Mouse (Mus musculus) left cerebral cortex, adult 9 months (tissue): ENCODE data around the gene Wiz.
A peak's percentile ranks its signal among the peaks of the same experiment; 100 is the strongest.

Experiments used
- DNase-seq, 2 experiments: peaks; one replicate each; pipeline ENCODE4 v3.0.0; 2022; ENCODE audit warnings: low spot score in 2 of 2

The Wiz gene

DNA sequence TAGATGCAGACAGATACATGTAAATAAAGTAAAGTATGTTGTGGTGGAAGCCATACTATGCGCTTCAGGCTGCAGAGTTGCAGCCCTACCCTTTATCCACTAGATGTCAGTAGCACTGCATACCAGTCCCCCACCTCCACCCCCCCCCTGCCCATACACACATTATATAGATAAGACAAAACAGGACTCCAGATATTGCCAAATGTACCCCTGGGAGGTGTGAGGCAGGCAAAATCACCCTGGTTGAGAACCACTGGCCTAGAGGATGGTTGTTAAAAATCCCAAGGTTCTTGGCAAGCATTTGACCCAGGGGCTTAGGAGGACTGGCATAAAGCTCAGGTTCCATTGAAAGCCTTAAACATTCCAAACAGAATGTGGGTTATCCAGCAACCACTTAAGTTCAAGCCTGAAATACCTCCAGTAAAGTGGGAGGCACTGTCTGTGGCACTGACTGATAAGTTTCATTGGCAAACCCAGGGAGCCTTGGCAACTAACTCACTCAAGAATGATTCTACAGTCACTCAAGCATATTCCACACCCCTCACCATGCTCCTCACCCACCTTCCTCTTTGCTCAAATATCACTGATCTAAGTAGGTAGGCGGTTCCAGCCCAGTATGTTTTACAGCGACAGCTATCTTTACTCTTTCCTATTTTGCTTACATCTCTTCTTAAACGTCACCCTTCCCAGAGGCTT, 40.1 kb downstream of the Wiz start:
- DNase-seq = peak; percentile 46 to 54

DNA sequence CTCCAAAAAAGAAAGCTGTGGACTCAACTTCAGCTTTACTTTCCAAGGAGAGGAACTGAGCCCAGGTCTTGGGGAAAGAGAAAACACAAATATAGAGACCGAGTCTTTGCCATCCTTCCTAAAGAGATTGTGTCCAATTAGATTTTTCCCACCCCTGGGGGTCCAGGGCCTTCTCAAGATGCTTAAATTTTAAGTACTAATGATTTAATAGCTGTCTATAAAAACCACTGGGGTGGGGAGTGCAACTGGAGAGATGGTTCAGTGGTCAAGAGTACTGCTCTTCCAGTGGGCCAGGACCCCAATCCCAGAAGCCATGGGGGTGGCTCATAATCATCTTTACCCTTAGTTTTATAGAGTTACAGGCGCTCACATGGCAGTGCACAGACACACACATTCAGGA, 40.8 kb downstream of the Wiz start:
- no peak for DNase-seq

DNA sequence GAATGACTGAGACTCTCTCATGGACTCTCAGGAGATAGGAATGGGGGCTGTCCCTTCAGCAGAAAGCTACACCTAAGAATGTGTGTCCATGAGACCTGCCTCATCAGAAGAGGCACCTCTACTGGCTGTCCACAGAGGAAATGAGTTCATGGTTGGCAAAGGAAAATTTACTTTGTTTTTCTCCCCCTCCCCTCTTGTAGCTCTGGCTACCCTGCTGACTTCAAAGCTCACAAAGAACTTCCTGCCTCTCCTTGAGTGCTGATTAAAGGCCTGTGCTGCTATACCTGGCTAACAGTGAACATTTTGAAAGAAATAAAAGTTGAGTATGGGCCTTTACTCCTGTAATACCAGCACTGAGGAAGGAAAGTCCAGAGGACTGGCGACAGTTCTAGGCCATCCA, 48.1 kb downstream of the Wiz start:
- no peak for DNase-seq

GRCm38 (mm10) chr17:32340110-32340509, 49.1 kb downstream of the Wiz start:
- DNase-seq = no peak

DNA sequence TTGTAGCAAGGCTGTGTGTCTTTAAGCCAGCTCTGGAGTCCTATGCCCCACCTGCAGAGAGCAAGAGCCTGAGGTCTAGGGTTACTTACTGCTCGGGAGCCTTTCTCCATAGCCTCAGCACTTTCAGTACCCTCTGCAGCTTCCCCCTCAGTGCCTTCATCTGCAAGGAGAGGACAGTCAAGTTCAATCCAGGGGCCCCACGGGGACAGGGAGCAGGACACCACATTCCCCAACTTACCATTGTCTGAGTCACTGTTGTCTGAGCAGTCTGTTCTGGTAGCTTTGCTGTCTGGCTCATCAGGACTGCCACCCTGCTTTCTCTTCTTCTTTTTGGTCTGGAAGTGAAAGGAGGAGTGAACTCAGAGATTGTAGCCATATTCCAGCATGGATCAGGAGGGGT, 53.4 kb downstream of the Wiz start:
- no peak for DNase-seq

GRCm38 (mm10) chr17:32334921-32335320, 54.3 kb downstream of the Wiz start:
- no peak for DNase-seq

GRCm38 (mm10) chr17:32333675-32334303, 55.5 kb downstream of the Wiz start:
- no peak for DNase-seq

GRCm38 (mm10) chr17:32327501-32327900, 61.7 kb downstream of the Wiz start:
- no peak for DNase-seq

DNA sequence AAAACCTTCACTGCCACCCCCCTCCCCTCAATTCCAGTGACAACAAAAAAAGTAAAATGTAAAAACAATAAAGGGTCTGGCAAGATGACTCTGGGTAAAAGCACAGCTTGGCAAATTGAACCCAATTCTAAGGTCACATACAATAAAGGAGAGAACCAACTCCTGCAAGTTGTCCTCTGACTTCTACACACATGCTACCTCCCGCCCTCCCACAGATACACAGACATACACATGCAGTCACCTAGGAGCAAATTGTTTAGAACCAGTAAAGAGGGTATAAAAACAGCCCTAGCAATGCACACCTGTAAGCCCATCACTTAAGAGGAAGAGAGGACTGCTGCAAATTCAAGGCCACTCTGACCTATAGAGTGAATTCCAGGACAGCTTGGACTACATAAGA, 66.4 kb downstream of the Wiz start:
- DNase-seq = no peak

DNA sequence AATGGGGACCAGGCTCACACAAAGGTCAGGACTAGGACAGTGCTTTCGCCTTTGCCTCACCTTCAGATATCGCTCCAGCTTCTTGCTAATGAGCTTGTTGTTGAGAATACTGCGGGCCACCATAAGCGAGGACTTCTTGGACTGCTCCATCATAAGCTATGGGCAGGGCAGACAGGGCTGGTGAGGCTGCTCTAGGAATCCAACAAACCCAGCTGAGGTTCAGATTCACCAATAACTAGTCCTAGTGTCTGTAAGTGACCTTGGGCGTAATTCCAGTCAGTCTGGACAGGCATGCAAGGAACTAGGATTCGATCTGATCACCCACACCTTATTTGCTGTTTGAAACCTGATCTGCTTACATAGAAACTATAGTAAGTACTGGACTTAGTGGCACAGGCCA, 67.4 kb downstream of the Wiz start:
- no peak for DNase-seq

GRCm38 (mm10) chr17:32321390-32321734, 67.9 kb downstream of the Wiz start:
- no peak for DNase-seq

GRCm38 (mm10) chr17:32320597-32321389, 68.4 kb downstream of the Wiz start, which contains the start of gene Akap8:
TSS of gene Akap8 (minus strand) at chr17:32321238.
- DNase-seq = peak; percentile 99

DNA sequence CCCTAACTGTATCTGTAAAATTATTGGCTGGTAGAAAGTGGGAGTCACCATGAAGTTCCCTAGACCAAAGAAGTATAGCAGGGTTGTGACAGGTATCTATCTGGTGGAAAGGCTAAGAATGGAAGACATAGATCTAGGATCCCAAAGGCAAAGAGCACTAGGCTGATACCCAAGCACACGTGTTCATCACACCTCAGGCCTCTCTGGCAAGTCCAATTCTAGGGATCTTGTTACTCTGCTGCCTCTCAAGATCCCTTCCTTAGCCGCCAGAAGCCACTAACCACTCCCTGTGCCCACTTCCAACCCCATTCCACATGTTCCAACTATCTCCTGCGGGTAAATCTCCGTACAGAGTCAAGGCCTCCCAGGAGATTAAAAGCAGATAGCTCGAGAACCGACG, 69.3 kb downstream of the Wiz start:
- peak in 1 of 2 experiments; percentile 12 for DNase-seq

GRCm38 (mm10) chr17:32317708-32318107, 71.5 kb downstream of the Wiz start:
- DNase-seq = no peak

- DNase-seq = no peak
These were observed 72.2 kb downstream of the Wiz start for GRCm38 (mm10) chr17:32317032-32317431.

DNA sequence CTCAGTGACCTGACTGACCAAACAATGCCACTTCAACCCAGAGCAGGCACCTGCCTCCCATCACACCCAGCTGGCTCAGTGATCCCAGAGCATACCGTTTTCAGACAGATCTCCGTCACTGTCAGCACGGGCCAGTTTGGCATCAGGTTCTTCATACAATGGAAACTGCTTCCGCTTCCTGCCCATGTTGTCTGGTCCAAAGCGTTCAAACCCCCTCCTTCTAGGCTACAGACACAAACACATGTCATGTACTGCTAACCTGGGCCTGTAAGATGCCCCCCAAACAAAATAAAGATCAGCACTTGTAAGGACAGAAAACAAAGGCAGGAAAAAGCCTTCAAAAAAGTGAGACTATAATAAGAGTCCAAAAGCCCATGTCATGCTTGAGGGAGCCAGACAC, 73.7 kb downstream of the Wiz start:
- DNase-seq = no peak

- DNase-seq = no peak
These were observed 75.3 kb downstream of the Wiz start for GRCm38 (mm10) chr17:32313892-32314291.

DNA sequence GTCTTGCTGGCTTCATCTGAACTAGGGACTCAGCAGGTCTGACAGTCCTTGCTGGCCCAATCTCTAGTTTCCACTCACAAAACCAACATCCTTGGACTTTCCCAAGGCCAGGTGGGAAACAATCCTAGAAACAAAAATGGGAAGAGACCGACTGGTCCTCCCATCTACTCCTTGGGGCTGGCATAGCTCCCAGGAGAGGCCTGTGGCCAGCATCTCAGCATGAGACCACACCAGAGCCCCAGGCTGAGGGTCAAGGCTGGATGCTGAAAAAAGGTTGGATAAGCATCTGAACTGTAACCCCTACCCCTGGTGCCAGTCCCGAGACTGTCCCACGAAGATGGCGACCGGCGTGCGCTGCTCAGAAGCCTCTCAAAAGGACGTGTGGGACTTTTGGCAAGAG, 76.4 kb downstream of the Wiz start:
- DNase-seq = no peak

- no peak for DNase-seq
These were observed 81.3 kb downstream of the Wiz start for GRCm38 (mm10) chr17:32307963-32308362.
